Mouse (Mus musculus): ENCODE measurements around the gene Prph. TPM values are rescaled to one million over a fixed set of nuclear protein-coding genes. Genes with fewer than 3 reads are reported as not detected.

Prph gene
- polyA plus RNA-seq, 1 experiment: 2.3 TPM

DNA sequence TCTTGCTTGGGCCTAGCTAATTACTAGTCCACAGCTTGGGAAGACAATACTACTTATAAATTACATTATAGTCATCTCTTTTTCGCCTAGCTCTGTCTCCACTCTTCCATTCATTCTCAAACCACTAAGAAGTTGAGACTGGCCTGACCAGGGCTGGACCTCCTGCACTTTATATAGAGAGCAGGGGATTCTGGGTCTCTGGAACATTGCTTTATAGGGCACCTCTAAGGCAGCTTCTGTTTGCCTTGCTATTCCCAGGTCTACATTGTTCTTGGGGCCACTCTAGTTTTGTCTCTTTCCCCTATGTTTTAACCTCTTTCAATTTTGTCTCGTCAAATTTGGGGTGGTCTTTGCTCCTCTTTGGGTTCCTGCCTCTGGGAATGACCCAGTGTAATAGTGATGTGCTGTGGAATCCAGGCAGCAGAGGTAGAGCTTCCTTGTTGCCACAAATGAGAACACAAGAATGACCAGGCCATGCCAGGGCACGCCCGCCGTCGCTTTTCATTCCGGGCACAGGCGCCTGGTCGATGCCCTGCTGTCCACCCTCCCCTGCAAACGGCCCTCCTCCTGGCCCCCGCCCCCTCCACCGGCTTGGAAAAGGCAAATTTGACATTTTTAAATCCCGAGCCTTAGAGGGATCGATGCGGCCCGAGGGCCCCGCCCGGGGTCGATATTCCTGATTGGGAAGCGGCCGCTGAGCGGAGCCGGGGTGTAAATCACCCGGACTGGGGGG lies 41.3 kb downstream of the Prph start:
- H3K4me1 ChIP-seq (replicated peaks; ENCODE audit: control insufficient read depth, insufficient read depth, low read length): 0 out of 2 replicates have a peak, but pooled peaks cover 8% of the 10 kb centered on the region
- H3K27me3 ChIP-seq (ENCODE audit: control insufficient read depth, insufficient read depth, low read length): peaks cover 50% of the 10 kb centered on the region
- TF ChIP-seq CTCF (IDR thresholded peaks at IDR 0.05; ENCODE audit: borderline replicate concordance, control insufficient read depth, extremely low read depth, insufficient read depth, low read length, poor library complexity): no peak
- no peak for TF ChIP-seq POLR2A (IDR thresholded peaks at IDR 0.05; ENCODE audit: control insufficient read depth, extremely low read depth, insufficient read depth, low read length, poor library complexity)
- no peaks in the 10 kb centered on the region for H3K36me3 ChIP-seq (ENCODE audit: control insufficient read depth, insufficient read depth, low read length)
- 21% methylated on average over 24 of the region's 24 CpGs for WGBS
- no peak overlapping the region for H3K4me3 ChIP-seq (ENCODE audit: control insufficient read depth, insufficient read depth, low read length)
- no peak overlapping the region for H3K27ac ChIP-seq (ENCODE audit: control insufficient read depth, insufficient read depth, low read length)
- DNase-seq: no peak

DNA sequence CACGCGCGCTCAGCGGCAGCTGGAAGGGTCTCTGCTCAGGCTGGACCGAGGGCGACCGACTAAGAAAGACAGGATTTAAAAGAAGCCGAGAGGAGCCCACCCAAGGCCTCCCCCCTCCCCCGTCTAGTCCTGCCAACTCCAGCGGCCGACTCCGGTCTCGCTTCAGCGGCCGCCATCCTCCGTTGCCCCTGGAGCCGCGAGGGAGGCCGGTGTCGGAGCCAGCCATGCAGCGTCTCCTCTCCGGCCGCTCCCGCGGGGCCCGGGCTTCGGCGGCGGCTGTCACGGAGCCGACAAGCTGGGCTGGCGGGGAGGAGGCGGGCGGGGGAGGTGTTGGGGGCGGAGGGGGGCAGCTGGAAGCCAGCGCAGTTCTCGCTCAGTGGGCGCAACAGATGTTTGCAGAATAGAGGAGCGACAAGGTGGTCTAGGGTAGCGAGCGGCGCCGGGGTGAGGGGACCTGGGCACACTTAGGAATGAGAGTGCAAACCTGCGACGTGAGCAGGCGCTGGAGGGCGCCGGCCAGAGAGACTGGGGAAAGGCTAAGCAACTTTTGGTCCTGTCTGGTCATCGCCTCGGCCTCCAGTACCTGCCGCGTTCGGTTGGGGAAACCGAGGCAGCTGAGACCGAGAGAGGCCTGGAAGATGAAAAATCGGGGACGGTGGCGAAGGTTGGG lies 42.0 kb downstream of the Prph start:
- H3K27ac ChIP-seq (ENCODE audit: control insufficient read depth, insufficient read depth, low read length): no peak overlapping the region
- peaks cover 50% of the 10 kb centered on the region for H3K27me3 ChIP-seq (ENCODE audit: control insufficient read depth, insufficient read depth, low read length)
- H3K36me3 ChIP-seq (ENCODE audit: control insufficient read depth, insufficient read depth, low read length): no peaks in the 10 kb centered on the region
- 0 out of 2 replicates have a peak, but pooled peaks cover 8% of the 10 kb centered on the region for H3K4me1 ChIP-seq (replicated peaks; ENCODE audit: control insufficient read depth, insufficient read depth, low read length)
- no peak for DNase-seq
- H3K4me3 ChIP-seq (ENCODE audit: control insufficient read depth, insufficient read depth, low read length): no peak overlapping the region
- 3% methylated on average over 58 of the region's 58 CpGs for WGBS
- TF ChIP-seq CTCF (IDR thresholded peaks at IDR 0.05; ENCODE audit: borderline replicate concordance, control insufficient read depth, extremely low read depth, insufficient read depth, low read length, poor library complexity): no peak
- no peak for TF ChIP-seq POLR2A (IDR thresholded peaks at IDR 0.05; ENCODE audit: control insufficient read depth, extremely low read depth, insufficient read depth, low read length, poor library complexity)

DNA sequence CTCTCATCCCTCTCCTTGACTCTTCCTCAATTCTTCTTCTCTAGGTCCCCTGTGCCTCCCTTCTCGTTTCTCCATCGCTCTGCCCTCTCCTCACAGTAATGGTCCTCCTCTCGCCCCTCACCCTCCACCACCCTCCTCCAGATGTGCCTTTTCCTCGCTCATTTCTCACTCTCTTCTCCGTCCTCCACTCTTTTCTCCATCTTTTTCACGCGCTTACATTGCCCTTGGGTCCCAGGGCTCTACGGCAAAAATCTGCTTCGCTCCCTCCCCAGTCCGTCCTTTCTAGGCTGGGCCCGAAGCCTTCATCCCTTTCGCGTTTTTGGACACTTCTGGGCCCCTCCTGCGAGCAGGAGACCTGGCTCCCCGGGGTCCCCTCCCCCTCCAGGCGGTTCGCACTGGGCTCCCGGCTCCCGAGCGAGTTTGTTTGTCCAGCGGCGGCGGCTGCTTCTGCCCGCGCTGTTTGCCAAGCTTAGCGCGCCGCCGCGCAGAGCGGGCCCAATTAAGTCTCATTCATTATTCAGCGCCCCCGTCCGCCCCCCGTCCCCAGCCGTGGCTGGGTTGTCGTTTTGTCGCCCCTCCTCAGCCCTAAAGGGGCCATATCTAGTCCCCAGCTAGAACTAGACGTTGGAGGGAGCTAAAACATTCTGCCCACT lies 43.0 kb downstream of the Prph start:
- H3K27me3 ChIP-seq (ENCODE audit: control insufficient read depth, insufficient read depth, low read length): peaks cover 47% of the 10 kb centered on the region
- 4% methylated on average over 39 of the region's 39 CpGs for whole genome bisulfite sequencing
- no peak for DNase-seq

DNA sequence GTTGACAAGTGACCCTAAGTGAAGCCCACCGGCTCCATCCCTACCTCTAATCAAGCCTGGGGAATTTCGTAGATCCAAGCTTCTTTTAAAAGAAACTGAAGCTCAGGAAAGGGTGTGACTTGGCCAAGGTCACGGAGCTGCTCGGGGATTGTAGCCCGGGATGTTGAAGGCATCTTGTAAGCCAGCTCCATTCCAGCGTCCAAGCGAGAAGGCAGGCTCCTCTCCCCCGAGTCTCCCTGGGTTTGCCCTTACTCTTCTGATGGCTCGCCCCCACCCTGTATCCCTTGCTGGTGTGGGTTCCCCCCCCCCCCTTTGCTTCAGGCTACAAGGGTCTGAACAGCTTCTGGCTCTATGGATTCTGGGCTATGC lies 43.5 kb downstream of the Prph start:
- 11% methylated on average over 9 of the region's 9 CpGs for WGBS
- H3K4me1 ChIP-seq (replicated peaks; ENCODE audit: control insufficient read depth, insufficient read depth, low read length): 0 out of 2 replicates have a peak, but pooled peaks cover 8% of the 10 kb centered on the region
- no peak overlapping the region for H3K27ac ChIP-seq (ENCODE audit: control insufficient read depth, insufficient read depth, low read length)
- no peak for DNase-seq
- no peaks in the 10 kb centered on the region for H3K36me3 ChIP-seq (ENCODE audit: control insufficient read depth, insufficient read depth, low read length)
- peaks cover 44% of the 10 kb centered on the region for H3K27me3 ChIP-seq (ENCODE audit: control insufficient read depth, insufficient read depth, low read length)
- TF ChIP-seq POLR2A (IDR thresholded peaks at IDR 0.05; ENCODE audit: control insufficient read depth, extremely low read depth, insufficient read depth, low read length, poor library complexity) (no peak), CTCF (IDR thresholded peaks at IDR 0.05; ENCODE audit: borderline replicate concordance, control insufficient read depth, extremely low read depth, insufficient read depth, low read length, poor library complexity) (no peak)
- no peak overlapping the region for H3K4me3 ChIP-seq (ENCODE audit: control insufficient read depth, insufficient read depth, low read length)

More for the DNA sequence above, 43.0 kb downstream of the Prph start:
- Histone ChIP-seq H3K27ac (ENCODE audit: control insufficient read depth, insufficient read depth, low read length) (no peak overlapping the region), H3K4me1 (replicated peaks; ENCODE audit: control insufficient read depth, insufficient read depth, low read length) (0 out of 2 replicates have a peak, but pooled peaks cover 8% of the 10 kb centered on the region), H3K36me3 (ENCODE audit: control insufficient read depth, insufficient read depth, low read length) (no peaks in the 10 kb centered on the region), H3K4me3 (ENCODE audit: control insufficient read depth, insufficient read depth, low read length) (no peak overlapping the region)
- no peak for TF ChIP-seq CTCF (IDR thresholded peaks at IDR 0.05; ENCODE audit: borderline replicate concordance, control insufficient read depth, extremely low read depth, insufficient read depth, low read length, poor library complexity)

DNA sequence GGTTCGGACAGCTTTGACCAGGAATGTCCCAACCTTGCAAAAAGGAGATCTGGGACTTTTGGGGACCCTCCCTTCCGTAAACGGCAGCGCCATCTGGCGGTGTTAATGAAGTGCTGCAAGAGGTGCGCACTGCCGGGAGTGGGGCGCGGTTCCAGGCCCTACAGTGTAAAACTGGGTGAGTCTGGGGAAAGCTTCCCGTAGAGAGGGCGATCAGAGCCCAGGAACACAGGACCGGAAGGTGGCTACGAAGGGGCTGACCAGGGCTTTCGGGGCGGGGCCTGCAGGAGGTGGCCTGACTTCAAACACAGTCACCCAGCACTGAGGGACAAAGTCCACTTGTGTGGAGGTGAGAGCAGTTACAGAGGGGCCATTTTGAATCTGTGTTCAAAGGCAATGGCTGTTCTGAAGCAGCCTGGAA lies 44.2 kb downstream of the Prph start:
- Histone ChIP-seq H3K4me1 (replicated peaks; ENCODE audit: control insufficient read depth, insufficient read depth, low read length) (0 out of 2 replicates have a peak, but pooled peaks cover 3% of the 10 kb centered on the region), H3K27me3 (ENCODE audit: control insufficient read depth, insufficient read depth, low read length) (peaks cover 38% of the 10 kb centered on the region), H3K27ac (ENCODE audit: control insufficient read depth, insufficient read depth, low read length) (no peak overlapping the region), H3K36me3 (ENCODE audit: control insufficient read depth, insufficient read depth, low read length) (no peaks in the 10 kb centered on the region), H3K4me3 (ENCODE audit: control insufficient read depth, insufficient read depth, low read length) (no peak overlapping the region)
- DNase-seq: peak; percentile 31
- WGBS: 6% methylated on average over 15 of the region's 15 CpGs
- TF ChIP-seq CTCF (IDR thresholded peaks at IDR 0.05; ENCODE audit: borderline replicate concordance, control insufficient read depth, extremely low read depth, insufficient read depth, low read length, poor library complexity) (peak; percentile 81; the same call in 1 of the 2 replicates), POLR2A (IDR thresholded peaks at IDR 0.05; ENCODE audit: control insufficient read depth, extremely low read depth, insufficient read depth, low read length, poor library complexity) (no peak)

DNA sequence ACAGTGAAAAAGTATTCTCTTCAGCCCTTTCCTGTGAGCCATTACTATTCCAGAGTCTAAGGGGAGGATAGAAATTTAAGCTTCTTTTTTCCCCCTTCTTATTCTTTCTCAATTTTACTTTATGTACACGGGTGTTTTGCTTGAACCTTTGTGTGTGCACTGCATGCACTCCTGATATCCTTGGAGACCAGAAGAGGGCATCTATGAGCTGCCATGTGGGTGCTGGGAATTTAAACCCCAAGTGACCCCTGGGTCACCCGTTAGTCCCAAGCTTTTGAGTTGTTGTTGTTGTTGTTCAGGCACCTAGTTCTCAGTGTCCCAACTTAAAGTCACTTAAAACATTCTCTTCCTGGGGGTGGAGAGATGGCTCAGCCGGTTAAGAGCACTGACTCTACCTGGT lies 45.0 kb downstream of the Prph start:
- no peaks in the 10 kb centered on the region for H3K36me3 ChIP-seq (ENCODE audit: control insufficient read depth, insufficient read depth, low read length)
- no peak overlapping the region for H3K27ac ChIP-seq (ENCODE audit: control insufficient read depth, insufficient read depth, low read length)
- 51% methylated on average over 3 of the region's 3 CpGs for WGBS
- no peak overlapping the region for H3K4me3 ChIP-seq (ENCODE audit: control insufficient read depth, insufficient read depth, low read length)
- no peak for TF ChIP-seq CTCF (IDR thresholded peaks at IDR 0.05; ENCODE audit: borderline replicate concordance, control insufficient read depth, extremely low read depth, insufficient read depth, low read length, poor library complexity)
- TF ChIP-seq POLR2A (IDR thresholded peaks at IDR 0.05; ENCODE audit: control insufficient read depth, extremely low read depth, insufficient read depth, low read length, poor library complexity): no peak
- peaks cover 34% of the 10 kb centered on the region for H3K27me3 ChIP-seq (ENCODE audit: control insufficient read depth, insufficient read depth, low read length)
- no peak for DNase-seq
- 0 out of 2 replicates have a peak, but pooled peaks cover 3% of the 10 kb centered on the region for H3K4me1 ChIP-seq (replicated peaks; ENCODE audit: control insufficient read depth, insufficient read depth, low read length)
